In the genomic region with DNA sequence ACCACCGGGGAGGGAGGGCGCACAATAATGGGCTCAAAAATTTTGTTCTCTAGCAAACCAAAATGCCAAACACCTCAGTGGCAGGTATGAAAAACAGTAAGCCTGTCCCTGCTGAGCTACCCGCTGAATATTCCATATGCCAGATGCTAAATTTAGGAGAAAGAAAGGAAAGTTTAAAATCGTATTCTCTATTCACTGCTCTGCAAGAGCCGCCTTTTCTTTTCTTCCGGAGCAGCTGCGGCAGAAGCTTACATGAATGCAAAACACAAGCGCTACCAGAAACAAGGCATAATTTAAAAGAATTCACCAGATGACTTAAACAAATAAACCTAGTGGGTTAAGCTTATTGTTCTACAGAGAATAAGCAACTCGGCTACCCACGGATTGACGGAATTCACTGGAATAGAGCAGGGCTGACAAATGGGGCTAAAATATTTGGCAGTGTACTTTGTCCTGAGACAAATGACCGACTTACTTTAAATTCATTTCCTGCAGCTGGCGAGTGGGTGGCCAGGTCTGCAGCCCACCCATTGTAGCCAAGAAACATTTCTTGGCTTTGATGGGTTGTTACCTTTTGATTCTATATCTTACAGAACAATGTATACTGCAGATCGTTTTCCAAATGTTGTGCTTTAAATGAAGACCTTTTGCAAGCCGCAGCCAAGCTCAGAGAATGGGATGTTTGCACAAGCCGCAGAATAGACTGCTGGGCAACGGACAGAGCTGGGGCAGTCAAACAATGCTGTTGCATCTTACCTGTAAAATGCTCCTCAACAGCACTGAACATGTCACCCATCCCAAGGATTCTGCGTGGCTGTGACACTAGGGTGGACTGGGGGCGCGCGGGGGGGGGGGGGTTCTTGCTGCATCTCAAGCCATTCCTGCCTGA, we compare ENCODE assay signal across 8 mouse cellular contexts. TPM values are rescaled to one million over a fixed set of nuclear protein-coding genes. Genes with fewer than 3 reads are reported as not detected.
DNase-seq lines count a peak whose midpoint lies in the region; ATAC-seq and TF ChIP-seq lines count a peak whose summit lies in the region.

No protein-coding gene starts in this region.

- WGBS in forebrain, embryonic 14.5 days: 13% methylated on average over 21 of the region's 21 CpGs
- 36% methylated on average over 21 of the region's 21 CpGs for WGBS in limb, embryonic 15.5 days
- 46% methylated on average over 21 of the region's 21 CpGs for WGBS in kidney, adult 2 months

- 0 out of 2 replicates have a peak, but pooled peaks cover 4% of the 10 kb centered on the region for H3K4me1 ChIP-seq in forebrain, embryonic 14.5 days (ENCODE audit: control insufficient read depth, insufficient read depth, low read length)
- H3K4me1 ChIP-seq in limb, embryonic 15.5 days: peaks cover 3% of the 10 kb centered on the region; the same call in 1 of the 2 replicates
- no peaks in the 10 kb centered on the region for H3K4me1 ChIP-seq in kidney, adult 2 months (ENCODE audit: control insufficient read depth, insufficient read depth, low read length)

- H3K4me2 ChIP-seq in forebrain, embryonic 14.5 days (ENCODE audit: low read length): peak overlapping the region; percentile 42
- H3K4me2 ChIP-seq in limb, embryonic 15.5 days: peak overlapping the region; percentile 31

- H3K36me3 ChIP-seq in forebrain, embryonic 14.5 days (ENCODE audit: control insufficient read depth, insufficient read depth, low read length): no peaks in the 10 kb centered on the region
- no peaks in the 10 kb centered on the region for H3K36me3 ChIP-seq in limb, embryonic 15.5 days
- H3K36me3 ChIP-seq in kidney, adult 2 months (ENCODE audit: control insufficient read depth, insufficient read depth, low read length): no peaks in the 10 kb centered on the region

- no peak for TF ChIP-seq POLR2A in kidney, adult 2 months (IDR thresholded peaks at IDR 0.05; ENCODE audit: low read depth, low read length)

- peak; percentile 67; the same call in 1 of the 2 replicates for ATAC-seq in forebrain, embryonic 14.5 days
- ATAC-seq in limb, embryonic 15.5 days (ENCODE audit: insufficient number of reproducible peaks, low FRiP score, low TSS enrichment, low read depth): no peak

- H3K4me3 ChIP-seq in forebrain, embryonic 14.5 days (ENCODE audit: low read depth, low read length): peak overlapping the region; percentile 13
- H3K4me3 ChIP-seq in limb, embryonic 15.5 days: no peak overlapping the region; the same call in 1 of the 2 replicates
- H3K4me3 ChIP-seq in kidney, adult 2 months (ENCODE audit: insufficient read depth, low read depth, low read length): no peak overlapping the region

- H3K9ac ChIP-seq in forebrain, embryonic 14.5 days (ENCODE audit: low read length): peak overlapping the region; percentile 22
- H3K9ac ChIP-seq in limb, embryonic 15.5 days: no peak overlapping the region

- H3K27ac ChIP-seq in forebrain, embryonic 14.5 days (ENCODE audit: low read depth, low read length): peak overlapping the region; percentile 15; the same call in 1 of the 2 replicates
- 0 out of 2 replicates have a peak overlapping the region, but pooled peaks have one; percentile 3 for H3K27ac ChIP-seq in limb, embryonic 15.5 days
- no peak overlapping the region for H3K27ac ChIP-seq in kidney, adult 2 months (ENCODE audit: insufficient read depth, low read depth, low read length)

- 0 out of 2 replicates have a peak, but pooled peaks cover 4% of the 10 kb centered on the region for H3K27me3 ChIP-seq in forebrain, embryonic 14.5 days (replicated peaks; ENCODE audit: control insufficient read depth, insufficient read depth, low read length)
- no peaks in the 10 kb centered on the region for H3K27me3 ChIP-seq in limb, embryonic 15.5 days
- H3K27me3 ChIP-seq in kidney, adult 2 months (replicated peaks; ENCODE audit: control insufficient read depth, insufficient read depth, low read length): no peaks in the 10 kb centered on the region

- no peak for TF ChIP-seq CTCF in kidney, adult 2 months (conservative IDR thresholded peaks at IDR 0.05; ENCODE audit: insufficient read depth, insufficient read length, low read depth, low read length)

- no peaks in the 10 kb centered on the region for H3K9me3 ChIP-seq in forebrain, embryonic 14.5 days (replicated peaks; ENCODE audit: control insufficient read depth, low read length)
- H3K9me3 ChIP-seq in limb, embryonic 15.5 days: no peaks in the 10 kb centered on the region

- peak; percentile 10 to 16 for DNase-seq in kidney, postnatal 4 days
- no peak for DNase-seq in kidney, postnatal 36 days
- DNase-seq in cerebellum, adult 9-10 months: peak; percentile 86
- peak; percentile 77 for DNase-seq in forebrain, embryonic 14.5 days (ENCODE audit: low spot score)
- peak; percentile 3 to 4 for DNase-seq in right cerebral cortex, postnatal 36 days (ENCODE audit: low spot score in 2 of 2)
- DNase-seq in kidney, adult 2 months: no peak
- no peak for DNase-seq in gastrocnemius, adult 18-20 months (ENCODE audit: low spot score)

RNA-seq across cellular contexts. Expression of a gene that starts 43.8 kb away (rescaled TPM):
- 62.0 and 68.1 TPM in 2 replicates for polyA plus RNA-seq in forebrain, embryonic 14.5 days (2014; fragmentation: Nextera tagmentation; extraction: Ambion mirVana)
- polyA plus RNA-seq in limb, embryonic 15.5 days (2015; fragmentation: Nextera tagmentation; extraction: Ambion mirVana): 81.8 and 90.4 TPM in 2 replicates
- polyA plus RNA-seq in kidney, adult 2 months (2012; rRNA removed): 50.0 and 59.9 TPM in 2 replicates
- 10 to 100 TPM; 22.4 to 29.2 TPM for total RNA-seq in gastrocnemius, adult 18-20 months (2021)

Comparison
In these comparisons a context has a peak if more than half of its experiments do, and no peak if none do; other contexts are left out.
1. DNase-seq: peak in kidney, postnatal 4 days (2 of 2), cerebellum, adult 9-10 months (single experiment), forebrain, embryonic 14.5 days (single experiment) and right cerebral cortex, postnatal 36 days (2 of 2); none in kidney, postnatal 36 days (0 of 2), kidney, adult 2 months (single experiment) and gastrocnemius, adult 18-20 months (single experiment).